Mouse (Mus musculus): ENCODE measurements around the gene Kirrel.
"Not testable (repeated sequence)": the region's sequence is repeated elsewhere in the genome, so short reads cannot be mapped to it uniquely, and the experiment has no call there.

Gene Kirrel

DNA sequence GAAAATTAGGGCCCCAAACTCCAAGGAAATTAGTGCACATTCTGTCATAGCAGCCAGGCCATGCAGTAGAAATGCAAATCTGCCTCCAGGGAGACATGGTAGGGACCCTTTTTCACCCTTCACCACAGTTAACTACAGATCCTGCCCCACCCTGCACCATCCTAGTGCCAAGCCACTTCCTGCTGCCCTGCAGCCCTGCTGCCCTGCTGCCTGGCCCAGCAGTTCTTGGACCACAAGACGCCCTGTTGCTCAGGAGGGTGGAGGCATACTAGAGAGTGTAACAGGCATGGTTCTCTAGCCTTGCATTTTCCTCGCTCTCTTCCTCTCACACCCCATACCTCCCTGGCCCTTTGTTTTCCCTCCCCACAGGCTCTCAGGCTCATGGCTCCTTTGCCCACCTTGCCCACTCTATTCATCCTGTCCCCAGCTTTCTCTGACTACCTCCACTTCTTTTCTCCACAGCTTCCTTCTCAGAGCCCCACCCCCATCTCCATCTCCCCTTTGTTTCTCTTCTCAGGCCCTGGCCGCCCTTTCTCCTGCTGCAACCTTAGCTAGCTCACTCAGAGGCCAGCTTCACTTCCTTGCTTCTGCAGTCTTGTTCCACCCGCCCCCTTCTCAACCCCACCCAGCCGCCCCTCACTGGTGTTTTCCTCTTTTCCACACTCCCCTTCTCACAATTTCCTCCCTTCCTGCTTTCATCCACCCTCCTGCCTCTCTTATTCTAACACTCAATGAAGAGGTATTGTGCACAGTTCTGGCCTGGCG is 29.9 kb downstream of the Kirrel start:
- in situ Hi-C loops (cut with MboI; ENCODE audit: low sequenced_read_pairs) = no loop called here

DNA sequence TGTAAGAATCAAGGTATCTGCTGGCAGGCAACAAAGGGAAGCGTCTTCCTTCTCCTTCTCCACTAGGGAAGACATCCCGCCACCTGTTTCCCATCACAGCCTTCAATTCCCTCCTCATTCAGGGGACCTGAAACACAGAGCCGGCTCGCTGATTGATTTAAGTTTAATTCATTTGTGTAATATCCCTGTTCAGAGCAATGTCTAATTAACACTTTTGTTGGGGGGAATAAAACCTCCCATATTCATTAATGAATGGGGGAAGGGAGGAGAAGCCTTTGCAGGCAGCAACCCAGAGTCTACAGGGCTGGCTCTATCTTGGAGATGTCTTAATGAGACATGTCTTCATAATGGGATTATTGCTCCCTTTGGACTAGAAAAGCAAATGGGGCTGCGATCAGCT is 34.3 kb downstream of the Kirrel start:
- in situ Hi-C loops (cut with MboI; ENCODE audit: low sequenced_read_pairs) = no loop called here

DNA sequence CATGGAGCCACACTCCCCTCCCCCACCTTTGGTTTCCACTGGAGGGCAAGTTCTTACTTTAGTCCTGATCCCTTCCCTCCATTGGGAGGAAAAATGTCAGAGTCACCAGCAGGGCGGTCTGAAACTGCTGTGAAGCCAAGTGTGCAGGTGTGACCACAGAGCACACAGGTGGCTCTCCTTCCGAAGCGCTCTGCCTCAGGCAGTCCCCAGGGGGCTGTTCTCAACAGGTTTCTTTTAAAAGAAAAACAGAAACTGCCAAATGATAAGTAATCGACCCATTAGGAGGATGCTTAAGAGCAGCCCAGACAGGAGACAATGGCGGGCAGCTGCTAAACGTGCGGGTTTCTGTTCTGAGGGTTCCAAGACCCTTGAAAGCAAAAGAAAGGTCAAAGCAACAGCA is 37.8 kb downstream of the Kirrel start:
- in situ Hi-C loops (cut with MboI; ENCODE audit: low sequenced_read_pairs) = no loop called here

DNA sequence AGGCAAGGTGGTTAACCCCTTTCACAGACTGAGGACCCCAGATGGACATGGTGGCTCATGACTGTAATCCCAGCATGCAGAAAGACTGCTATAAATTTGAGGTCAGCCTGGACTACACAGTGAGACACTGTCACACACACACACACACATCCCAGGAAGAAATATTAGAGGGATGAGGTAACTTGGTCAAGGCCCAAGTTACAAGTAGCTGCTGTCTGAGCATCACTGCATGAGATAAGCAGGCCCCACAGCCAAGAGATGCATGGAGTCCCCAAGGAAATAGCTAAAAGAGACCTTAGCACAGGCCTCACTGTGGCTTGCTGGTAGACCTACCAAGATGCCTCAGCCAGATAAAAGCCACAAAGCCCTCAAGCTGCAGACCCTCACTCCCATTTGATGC is 39.6 kb downstream of the Kirrel start:
- in situ Hi-C loops (cut with MboI; ENCODE audit: low sequenced_read_pairs) = no loop called here

DNA sequence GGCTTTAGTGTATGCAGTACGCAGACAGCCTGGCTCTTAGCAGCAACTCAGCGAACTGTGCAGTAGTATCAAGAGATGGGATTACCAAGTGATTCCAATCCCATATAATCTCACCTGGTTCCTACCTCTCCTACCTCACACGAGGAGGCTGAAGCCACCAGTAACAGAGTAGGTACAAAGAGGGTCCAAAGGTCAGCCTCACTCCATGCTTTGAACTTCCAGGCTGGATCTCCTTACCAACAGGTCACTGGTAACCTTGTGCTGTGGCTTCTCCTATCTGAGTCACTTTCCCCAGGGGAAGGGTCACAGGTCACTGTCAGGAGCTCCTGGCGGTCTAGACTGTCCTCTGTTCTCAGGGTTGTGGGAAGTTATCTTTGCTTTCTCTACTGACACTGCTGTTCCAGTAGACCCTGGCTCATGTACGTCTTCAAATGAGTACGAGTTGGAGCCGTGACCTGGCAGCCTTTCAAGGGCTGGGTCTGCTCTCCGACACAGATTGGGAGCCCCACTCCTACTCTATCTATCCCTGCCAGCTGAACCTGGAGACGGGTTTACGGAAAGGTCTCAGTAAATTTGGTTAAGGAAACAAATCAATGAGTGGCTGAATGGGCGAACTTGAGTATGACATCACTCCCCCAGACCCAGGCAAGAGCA is 42.7 kb downstream of the Kirrel start:
- in situ Hi-C loops (cut with MboI; ENCODE audit: low sequenced_read_pairs) = no loop called here

DNA sequence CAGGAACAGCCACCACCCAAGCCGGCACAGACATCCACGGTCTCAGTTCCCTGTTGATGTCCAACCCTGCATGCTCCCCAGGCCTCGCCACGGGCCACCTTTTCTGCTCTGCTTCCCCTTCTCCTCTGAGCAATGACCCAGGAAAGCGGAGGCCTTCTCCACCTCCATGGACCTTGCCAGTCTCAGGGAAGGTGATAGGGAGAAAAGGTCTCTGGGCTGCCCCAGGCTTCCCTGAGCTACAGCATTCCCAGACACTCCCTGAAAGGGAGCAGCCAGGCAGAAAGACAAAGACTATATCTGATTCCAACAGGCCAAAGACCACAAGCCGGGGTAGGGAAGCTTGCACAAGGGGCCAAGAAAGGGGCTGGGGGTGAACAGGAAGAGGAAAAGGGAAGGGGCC is 43.6 kb downstream of the Kirrel start:
- in situ Hi-C loops (cut with MboI; ENCODE audit: low sequenced_read_pairs) = no loop called here

DNA sequence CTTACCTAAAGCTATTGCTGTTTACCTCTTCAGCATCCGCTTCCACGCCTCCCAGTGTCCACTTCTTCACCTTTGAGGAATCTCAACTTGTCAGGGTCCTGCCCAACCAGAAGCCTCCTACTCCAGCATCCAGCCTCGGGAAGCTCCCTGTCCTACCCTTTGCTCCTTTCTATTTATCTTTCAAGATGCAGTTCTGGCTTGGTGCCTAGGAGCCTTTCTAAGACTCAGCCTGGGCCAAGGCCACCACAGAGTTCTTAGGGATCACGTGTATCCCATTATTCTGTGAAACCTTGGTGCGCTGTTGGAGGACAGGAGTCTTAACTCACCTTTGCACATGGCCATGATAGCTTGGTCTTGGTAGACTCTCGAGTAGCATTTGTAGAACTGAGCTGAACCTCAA is 50.8 kb downstream of the Kirrel start:
- in situ Hi-C loops (cut with MboI; ENCODE audit: low sequenced_read_pairs) = no loop called here

DNA sequence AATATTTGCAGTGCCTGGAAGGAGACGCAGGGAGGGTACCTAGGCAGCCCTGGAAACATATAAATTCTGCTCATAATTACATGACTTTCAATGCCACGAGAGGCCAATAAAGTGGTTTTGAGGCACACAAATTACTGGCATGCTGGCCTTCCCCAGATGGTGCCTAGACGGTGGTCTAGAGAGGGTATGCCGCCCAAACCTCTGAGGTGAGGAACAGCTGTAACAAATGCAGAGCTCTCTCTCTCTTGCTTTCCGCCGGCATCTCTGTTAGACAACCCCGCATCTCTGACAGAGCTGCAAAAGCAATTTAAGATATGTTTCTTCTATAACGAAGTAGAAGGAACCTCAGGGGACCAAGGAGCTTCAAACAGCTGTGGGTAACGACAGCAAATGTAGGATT is 56.3 kb downstream of the Kirrel start:
- in situ Hi-C loops (cut with MboI; ENCODE audit: low sequenced_read_pairs) = no loop called here

DNA sequence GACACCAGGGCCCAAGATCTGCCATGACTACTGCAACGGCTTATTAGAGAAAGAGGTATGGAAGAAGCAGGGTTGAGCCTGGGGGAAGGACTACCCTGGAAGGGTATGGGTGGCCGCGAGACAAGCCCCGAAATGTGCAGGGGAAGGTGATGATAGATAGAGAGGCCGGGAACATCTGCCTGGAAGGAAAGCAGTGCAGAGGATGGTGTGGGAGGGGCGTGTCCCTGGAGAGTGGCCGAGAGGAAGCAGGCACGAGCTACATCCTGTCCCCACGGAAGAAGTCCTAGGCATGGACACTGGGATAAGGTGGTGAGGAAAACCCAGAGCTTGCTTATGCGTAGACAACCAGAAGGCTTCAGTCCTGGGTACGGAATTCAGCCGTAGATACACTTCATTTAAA is 56.9 kb downstream of the Kirrel start:
- in situ Hi-C loops (cut with MboI; ENCODE audit: low sequenced_read_pairs) = no loop called here

DNA sequence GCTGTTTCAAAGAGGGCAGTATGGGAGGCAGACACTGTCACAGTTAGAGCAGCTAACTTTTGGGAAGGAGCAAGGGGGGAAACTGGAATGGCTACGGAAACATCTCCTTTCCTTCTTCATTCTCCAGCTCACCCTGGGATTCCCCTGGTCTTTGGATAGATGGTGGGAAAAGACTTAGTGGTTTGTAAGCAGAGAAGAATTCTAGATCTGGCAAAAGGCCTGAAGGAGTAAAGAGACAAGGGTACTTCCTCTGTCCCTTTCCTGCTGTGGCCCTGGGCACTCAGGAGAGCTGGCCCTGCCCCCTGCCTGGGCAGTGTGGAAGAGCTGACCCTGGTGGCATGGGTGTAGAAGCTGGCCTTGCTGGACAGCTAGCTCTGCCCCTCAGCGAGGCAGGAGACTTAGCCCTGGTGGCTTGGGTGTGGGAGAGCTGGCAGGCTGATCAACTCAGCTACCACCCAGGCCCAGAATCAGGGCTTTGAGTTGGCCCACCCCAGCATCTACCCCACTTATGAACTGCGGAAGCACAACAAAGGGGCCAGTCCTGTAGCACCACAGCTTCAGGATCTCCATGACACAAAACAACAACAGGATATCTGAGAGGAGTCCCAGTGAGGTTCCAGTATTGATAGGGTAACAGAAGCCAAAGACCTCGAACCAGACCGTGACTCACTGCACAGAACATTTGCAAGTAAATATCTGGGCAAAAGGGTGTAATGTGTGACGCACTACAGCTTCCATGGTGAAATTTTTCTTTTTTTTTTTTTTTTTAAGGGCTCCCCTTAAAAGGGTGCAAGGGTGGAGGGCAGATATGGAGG is 58.6 kb downstream of the Kirrel start:
- in situ Hi-C loops (cut with MboI; ENCODE audit: low sequenced_read_pairs) = no loop called here

DNA sequence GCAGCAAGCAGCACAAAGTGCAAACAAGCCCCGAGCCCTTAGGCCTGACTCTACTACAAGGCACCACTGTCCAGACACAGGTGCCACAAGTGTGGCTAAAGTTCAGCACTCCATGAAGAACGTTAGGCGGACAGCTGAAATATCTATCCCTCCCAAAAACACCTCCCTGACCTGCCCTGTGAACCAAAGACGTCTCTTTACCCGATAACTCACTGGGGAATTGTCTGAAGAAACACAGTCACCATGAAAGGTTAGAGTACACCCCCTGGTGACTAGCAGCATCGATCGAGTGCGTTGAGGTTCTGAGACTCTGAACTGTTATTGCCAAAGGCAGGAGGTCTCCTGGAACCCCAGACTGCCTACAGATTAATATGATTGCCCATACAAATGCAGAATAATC is 59.3 kb downstream of the Kirrel start:
- in situ Hi-C loops (cut with MboI; ENCODE audit: low sequenced_read_pairs) = no loop called here

DNA sequence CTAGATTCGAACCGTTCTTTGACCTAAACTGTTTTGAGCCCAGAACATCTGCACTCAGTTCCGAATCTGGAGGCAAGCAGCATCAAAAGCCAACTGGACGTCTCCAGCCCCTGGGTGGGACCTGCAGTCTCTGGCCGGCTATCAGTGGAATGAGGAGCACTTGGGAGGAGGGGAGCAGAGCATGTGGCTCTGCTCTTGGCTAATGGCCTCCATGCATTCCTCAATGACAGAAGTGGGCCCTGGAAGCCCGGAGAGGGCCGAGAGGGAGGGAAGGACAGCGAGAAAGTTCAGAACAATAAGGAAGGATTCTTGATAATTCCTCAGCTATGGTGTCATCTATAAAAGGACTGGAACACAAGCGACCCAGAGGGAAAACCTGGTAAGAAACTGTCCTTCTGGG is 59.7 kb downstream of the Kirrel start:
- in situ Hi-C loops (cut with MboI; ENCODE audit: low sequenced_read_pairs) = no loop called here

DNA sequence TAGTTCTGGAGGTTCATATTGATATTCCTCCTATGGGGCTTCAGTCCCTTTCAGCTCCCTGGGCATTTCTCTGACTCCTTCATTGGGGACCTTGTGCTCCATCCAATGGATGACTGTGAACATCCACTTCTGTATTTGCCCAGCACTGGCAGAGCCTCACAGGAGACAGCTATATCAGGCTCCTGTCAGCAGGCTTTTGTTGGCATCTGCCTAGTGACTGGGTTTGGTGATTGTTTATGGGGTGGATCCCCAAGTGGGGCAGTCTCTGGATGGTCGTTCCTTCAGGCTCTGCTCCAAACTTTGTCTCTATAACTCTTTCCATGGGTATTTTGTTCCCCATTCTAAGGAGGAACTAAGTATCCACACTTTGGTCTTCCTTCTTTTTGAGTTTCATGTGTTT is 60.7 kb downstream of the Kirrel start:
- in situ Hi-C loops (cut with MboI; ENCODE audit: low sequenced_read_pairs) = not testable (repeated sequence)

DNA sequence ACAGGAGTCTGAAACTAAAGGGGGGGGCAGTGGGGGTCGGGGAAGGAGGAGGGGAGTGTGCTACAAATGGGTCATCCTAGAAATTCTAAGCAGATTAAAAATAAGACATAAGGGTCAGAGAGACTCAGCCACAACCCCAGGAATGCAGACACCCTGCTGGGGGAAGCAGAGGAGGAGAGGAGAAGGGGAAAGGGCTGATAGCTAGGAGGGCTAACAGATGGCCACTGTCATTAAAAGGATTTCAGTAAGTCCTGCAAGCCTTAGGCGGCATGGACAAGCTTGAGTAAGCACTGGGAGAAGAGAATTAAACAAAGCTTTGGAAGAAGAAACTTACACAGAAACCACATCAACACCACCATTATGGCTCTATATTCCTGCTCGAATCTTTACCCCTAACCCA is 62.3 kb downstream of the Kirrel start:
- in situ Hi-C loops (cut with MboI; ENCODE audit: low sequenced_read_pairs) = no loop called here

DNA sequence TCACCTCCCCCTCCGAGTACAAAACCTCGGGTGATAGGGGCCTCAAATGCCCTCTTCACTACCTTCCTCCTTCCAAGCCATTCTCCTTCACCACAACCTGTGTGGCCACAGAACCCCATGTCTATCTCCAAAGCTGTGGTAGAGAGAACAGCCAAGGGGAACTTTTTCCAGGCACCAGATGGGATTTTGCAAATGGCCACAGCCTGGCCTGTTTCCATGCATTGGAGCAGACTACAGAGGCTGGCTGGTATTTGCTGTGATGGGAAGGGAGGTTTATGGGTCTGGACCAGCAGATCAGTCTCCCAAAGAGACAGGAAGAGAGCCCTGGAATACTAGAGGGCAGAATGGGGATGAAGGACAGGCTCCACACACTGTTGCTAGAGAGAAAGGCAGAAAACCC is 69.7 kb downstream of the Kirrel start:
- in situ Hi-C loops (cut with MboI; ENCODE audit: low sequenced_read_pairs) = no loop called here

DNA sequence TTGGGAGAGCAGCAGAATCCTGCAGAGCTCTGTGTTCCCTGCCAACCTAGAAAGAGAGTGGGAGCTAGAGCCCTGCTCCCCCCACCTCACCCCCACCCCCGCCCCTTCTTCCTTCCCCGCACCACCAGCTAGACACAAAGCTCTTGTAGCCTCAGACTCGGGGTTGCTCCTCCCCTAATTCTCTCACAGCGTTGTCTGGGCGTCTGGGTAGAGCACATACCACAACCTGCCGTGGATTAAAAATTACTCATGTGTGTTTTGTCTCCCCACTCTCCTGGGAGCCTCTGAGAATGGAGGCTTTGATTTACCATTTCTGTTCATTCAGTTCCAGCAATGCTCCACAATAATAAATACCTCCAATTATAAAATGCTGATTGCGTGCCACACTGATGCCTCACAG is 72.2 kb downstream of the Kirrel start:
- in situ Hi-C loops (cut with MboI; ENCODE audit: low sequenced_read_pairs) = no loop called here

DNA sequence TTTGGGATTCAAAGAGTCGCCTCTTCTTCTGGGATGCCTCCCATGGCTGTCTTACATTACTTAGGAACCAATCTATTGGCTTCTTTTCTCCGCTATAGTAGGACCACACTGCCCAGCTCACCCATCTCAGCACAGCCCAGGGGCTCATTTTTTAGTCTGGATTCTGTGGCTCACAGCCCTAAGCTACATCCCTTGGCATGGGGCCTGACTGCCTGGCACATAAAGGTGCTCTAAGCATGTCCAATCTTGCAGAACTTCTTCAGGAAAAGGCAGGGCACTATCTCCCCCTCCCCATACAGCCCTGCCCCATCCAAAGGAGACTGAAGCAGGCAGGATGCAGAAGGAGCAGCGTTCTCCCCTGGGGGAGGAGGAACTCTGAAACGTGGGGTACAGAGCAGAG is 73.6 kb downstream of the Kirrel start:
- in situ Hi-C loops (cut with MboI; ENCODE audit: low sequenced_read_pairs) = no loop called here

DNA sequence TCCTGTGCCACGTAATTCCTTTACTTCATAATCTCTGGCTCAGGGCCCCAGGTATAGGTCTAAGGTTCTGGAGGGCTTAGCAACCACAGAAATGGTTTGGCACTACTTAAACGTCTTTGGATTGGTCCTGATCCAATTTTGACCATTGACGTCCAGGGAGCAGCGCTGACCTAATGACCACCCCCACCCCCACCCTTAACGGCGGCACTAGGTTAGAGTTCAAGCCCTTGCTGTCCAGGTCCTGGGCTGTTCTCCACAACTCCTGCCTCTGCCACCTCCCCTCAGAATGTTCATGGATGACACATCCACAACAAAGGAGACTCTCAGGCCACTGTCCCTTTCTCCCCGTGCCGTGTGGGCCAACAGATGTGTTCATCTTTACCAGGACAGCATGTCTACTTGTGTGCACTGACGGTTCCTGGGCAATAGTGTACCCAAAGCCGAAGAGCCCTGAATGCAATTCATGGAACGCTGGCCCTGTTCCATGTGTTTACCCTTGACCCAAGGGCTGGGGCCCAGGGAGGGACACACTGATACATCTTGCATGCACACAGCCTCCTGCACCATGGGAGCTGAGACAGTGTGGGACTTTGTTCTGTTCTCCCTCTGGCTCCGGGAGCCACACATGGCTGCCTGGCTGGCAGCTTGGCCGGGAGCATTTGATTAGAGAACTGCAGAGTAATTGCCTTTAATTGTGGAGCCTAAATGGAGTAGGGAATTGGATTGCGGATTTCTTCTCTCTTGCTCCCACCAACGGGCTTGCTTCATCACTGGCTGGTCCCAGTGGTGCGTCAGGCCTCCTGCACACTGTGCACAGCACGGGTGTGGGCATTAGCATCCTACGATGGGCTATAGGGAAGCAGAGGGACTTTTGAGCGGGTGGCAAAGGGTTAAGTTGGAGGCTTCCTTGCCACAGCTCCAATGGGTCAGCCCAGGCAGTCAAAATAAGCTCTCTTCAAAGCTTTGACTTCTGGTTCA is 76.3 kb downstream of the Kirrel start:
- in situ Hi-C loops (cut with MboI; ENCODE audit: low sequenced_read_pairs) = no loop called here

DNA sequence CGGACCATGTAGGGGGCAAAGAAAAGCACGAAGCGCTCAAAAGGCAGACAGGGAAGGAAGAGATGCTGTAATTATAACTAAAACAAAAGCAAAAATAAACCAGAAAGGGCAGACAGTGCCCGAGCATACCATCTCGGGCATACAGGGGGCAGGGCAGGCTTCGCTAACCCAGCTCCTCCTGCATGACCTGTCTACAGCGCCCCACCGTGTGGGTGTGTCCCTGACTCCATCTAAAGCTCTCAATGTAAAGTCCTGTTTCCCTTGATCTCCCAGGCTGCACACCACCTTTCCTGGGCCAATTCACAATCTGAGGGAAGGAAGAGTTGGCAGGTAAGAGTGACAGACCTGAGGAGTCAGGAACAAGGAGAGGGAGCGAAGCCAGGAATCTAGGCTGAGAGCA is 77.3 kb downstream of the Kirrel start:
- in situ Hi-C loops (cut with MboI; ENCODE audit: low sequenced_read_pairs) = no loop called here

DNA sequence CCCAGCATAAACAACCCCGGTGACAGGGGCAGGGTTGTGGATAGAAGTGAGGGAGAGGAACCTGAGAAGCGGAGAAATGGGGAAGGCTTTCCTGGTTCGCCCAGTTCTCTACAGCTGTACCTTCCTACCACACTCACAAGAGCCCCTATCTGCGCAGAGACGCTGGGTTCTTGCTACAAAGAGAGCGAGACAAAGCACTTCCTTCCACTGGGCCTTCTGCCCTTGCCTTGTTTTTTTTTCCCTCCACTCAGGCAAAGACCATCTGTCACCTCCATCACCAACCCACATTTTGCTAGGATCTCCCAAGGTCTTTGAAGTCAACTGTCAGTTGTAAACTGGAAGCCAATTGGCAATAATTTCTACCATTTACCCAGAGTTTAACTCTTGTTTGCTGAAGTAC is 80.8 kb downstream of the Kirrel start:
- in situ Hi-C loops (cut with MboI; ENCODE audit: low sequenced_read_pairs) = no loop called here

Data from CH12F3 (cell line).